Mouse (Mus musculus) adrenal gland, postnatal 36 days (tissue): ENCODE data around the gene Kif18a. TPM values are rescaled to one million over a fixed set of nuclear protein-coding genes. Genes with fewer than 3 reads are reported as not detected.

ENCODE experiments used
- DNase-seq, 2 experiments: peaks; one replicate each; pipeline ENCODE4 v3.0.0; 2021; ENCODE audit warnings: mixed read lengths in 1 of 2
- total RNA-seq, 2 experiments: library from RNA; stranded (reverse); gene quantifications; 2 replicates each; pipeline ENCODE4 v1.2.3; 2021

Kif18a gene
- total RNA-seq, 2 experiments from 2014 or later: 0.93 to 1.2 TPM

DNA sequence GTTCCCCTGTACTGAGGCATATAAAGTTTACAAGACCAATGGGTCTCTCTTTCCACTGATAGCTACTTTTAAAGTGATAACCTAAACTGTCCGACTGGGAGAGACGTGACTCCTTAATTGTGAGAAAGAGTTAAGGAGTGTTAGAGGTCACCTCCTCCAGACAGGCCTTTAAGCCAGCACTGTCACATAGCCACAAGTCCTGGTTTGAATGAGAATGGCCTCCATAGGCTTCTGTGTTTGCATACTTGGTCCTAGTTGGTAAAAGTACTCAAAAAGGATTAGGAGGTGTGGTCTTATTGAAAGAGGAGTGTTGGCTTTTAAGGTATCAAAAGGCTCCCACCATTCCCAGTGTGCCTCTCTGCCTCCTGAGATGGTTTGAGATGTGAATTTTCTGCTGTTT is 94.3 kb downstream of the Kif18a start:
- no peak for DNase-seq

DNA sequence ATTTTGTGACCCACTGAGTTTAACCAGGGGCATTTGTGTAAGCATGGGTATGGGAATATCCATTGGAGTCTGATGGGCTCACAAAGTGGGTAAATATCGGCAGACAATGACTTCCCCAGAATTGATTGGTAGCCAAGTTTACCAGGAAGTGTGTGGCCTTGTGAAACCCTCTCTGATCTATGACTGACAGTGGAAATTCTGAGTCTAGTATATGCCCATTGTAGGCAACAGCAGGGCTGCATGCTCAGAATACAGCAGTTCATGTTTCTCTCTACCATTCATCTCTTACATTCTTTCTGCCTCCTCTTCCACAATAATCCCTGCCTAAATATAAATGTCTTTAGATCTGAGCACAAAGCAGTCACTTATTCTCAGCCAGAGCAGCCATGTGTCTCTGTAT is 103.5 kb downstream of the Kif18a start:
- DNase-seq: no peak

DNA sequence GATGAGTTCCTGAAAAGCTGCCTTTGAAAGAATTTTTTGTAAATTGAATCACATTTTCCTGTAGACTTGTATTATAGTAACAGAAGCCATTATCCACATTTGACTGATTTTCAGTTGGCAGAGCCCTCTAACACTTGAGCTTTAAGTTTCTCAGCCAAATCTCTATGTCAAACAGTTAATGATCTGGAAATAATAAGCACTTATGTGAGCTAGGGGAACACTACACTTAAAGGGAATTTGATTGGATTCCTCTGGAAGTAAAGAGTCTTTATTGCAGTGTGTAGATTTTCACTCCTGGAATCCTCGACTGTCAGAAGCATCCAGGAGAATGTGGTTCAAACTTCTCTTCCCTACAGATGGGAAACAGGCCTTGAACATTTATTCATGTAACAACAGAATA is 105.7 kb downstream of the Kif18a start:
- DNase-seq: no peak

DNA sequence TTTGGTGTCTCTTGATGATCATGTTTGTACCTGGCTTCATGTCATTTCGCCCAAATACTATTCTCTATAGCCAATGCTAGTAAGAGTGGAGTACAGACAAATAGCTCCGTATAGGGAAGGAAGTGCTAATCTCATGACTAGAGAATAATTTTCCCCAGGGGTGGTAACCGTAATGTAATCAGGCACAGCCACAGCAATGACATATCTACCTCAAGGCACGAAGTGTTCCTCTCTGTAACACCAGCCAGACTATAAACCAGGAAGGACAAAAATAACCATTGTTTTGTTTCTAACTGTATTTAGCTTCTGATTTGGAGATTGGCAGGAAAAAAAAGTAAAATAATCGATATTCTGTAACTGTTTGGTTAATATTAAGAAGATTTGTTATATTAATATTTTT is 108.2 kb downstream of the Kif18a start:
- DNase-seq: no peak

DNA sequence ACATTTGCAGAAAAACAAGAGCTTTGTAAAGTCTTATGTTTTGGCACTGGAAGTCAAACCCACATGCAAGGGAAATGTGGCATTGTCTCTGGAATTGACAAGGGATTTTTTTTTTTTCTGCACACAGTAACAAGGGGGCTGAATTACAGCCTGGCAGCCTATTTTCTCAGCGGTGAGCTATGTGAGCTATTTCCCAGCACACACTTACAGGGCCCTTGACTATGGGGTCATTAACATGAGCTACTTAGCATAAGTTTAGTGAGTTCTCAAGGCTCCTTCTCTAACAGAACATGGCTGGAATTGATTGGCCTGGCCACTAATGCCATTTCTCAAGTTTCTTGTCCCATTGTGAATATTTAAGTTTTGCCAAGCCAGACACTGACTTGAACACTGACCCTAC is 109.4 kb downstream of the Kif18a start:
- DNase-seq: no peak

Other genes with a start within 250 kb of the Kif18a start
- gene Mettl15, start within 50 bp of the Kif18a start, total RNA-seq: 10 to 100 TPM in 1 of 2 experiments, 1 to 10 TPM in 1; 7.7 to 10.0 TPM